Mouse (Mus musculus): ENCODE measurements around the gene Mxi1. TPM values are rescaled to one million over a fixed set of nuclear protein-coding genes. Genes with fewer than 3 reads are reported as not detected.

Mxi1 gene
- polyA plus RNA-seq, 1 experiment from 2014 or later: 59.3 TPM

DNA sequence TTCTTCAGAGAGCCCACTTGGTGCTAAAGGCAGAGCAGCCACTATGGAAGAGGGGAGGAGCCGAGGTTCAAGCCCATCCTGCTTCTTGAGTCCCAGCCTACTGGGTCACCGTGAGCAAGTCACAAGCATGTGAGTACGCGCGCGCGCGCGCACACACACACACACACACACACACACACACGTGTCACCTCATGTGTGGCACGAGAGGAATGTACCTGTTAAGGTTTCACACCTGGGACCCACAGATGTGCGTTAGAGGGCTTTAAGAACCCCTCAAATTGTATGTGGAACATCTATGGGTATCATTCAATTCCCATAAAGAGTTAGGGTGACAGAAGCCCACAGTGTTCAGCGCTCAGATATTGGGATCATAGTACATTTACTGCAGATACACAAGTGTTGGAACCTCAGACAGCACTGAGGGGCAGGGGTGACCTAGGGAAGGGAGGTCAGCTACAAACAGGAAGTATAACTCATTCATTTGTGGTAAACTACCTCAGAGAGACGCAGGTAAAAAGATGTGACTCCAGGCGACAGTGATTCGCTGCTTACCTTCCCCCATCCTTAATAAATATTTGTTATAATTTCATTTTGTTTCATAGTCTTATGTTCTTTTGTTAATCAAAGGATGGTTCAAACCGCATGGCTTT is 113.6 kb downstream of the Mxi1 start:
- ATAC-seq (ENCODE audit: low FRiP score, low TSS enrichment): no peak
- H3K9ac ChIP-seq (replicated peaks; ENCODE audit: low read length): no peak overlapping the region
- no peak for DNase-seq

DNA sequence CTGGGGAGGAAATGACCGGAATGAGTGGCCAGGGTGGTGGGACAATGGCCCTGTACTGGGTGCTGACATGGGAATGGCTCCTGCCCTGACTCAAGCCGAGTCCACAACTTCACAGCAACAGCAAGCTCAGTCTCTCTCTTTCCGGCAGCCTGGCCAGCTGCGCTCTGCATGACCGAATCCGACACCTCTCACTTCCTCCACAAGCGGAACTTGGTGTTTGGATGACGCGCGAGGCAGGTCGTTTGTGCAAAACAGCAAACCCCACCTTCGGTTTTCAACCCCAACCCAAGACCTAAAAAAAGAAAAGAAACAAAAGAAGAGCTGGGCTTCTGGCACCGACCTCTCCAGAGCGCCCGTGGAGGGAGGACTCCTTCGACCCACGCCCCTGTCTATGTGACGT is 114.3 kb downstream of the Mxi1 start:
- Histone ChIP-seq H3K4me3 (replicated peaks; ENCODE audit: low read depth, low read length) (no peak overlapping the region), H3K4me2 (ENCODE audit: low read length) (no peak overlapping the region), H3K36me3 (ENCODE audit: control insufficient read depth, insufficient read depth, low read length) (no peaks in the 10 kb centered on the region), H3K27ac (replicated peaks; ENCODE audit: low read depth, low read length) (no peak overlapping the region), H3K4me1 (ENCODE audit: control insufficient read depth, insufficient read depth, low read length) (0 out of 2 replicates have a peak, but pooled peaks cover 2% of the 10 kb centered on the region), H3K27me3 (ENCODE audit: control insufficient read depth, insufficient read depth, low read length) (no peaks in the 10 kb centered on the region), H3K9me3 (ENCODE audit: control insufficient read depth, low read length) (no peaks in the 10 kb centered on the region), H3K9ac (replicated peaks; ENCODE audit: low read length) (no peak overlapping the region)
- ATAC-seq (ENCODE audit: low FRiP score, low TSS enrichment) (no peak), DNase-seq (no peak)
- WGBS: 68% methylated on average over 18 of the region's 18 CpGs

More for the DNA sequence above, 113.6 kb downstream of the Mxi1 start:
- H3K4me3 ChIP-seq (replicated peaks; ENCODE audit: low read depth, low read length): no peak overlapping the region
- no peaks in the 10 kb centered on the region for H3K27me3 ChIP-seq (ENCODE audit: control insufficient read depth, insufficient read depth, low read length)
- WGBS: 65% methylated on average over 17 of the region's 17 CpGs
- 0 out of 2 replicates have a peak, but pooled peaks cover 2% of the 10 kb centered on the region for H3K4me1 ChIP-seq (ENCODE audit: control insufficient read depth, insufficient read depth, low read length)
- no peaks in the 10 kb centered on the region for H3K36me3 ChIP-seq (ENCODE audit: control insufficient read depth, insufficient read depth, low read length)
- H3K27ac ChIP-seq (replicated peaks; ENCODE audit: low read depth, low read length): no peak overlapping the region
- no peak overlapping the region for H3K4me2 ChIP-seq (ENCODE audit: low read length)
- H3K9me3 ChIP-seq (ENCODE audit: control insufficient read depth, low read length): no peaks in the 10 kb centered on the region

Other genes with a start within 250 kb of the Mxi1 start
- gene Add3, start 170.1 kb upstream of the Mxi1 start, polyA plus RNA-seq (2014; fragmentation: Nextera tagmentation; extraction: Ambion mirVana): 14.8 and 28.6 TPM in 2 replicates
- 4.4 TPM in 1 of 2 replicates, not detected in the other for gene Gm10197, start 61.2 kb downstream of the Mxi1 start, polyA plus RNA-seq (2014; fragmentation: Nextera tagmentation; extraction: Ambion mirVana)
- 37.2 and 42.0 TPM in 2 replicates for gene Smndc1, start 80.1 kb downstream of the Mxi1 start, polyA plus RNA-seq (2014; fragmentation: Nextera tagmentation; extraction: Ambion mirVana)
- gene Dusp5, start 218.6 kb downstream of the Mxi1 start, polyA plus RNA-seq (2014; fragmentation: Nextera tagmentation; extraction: Ambion mirVana): 3.1 and 4.6 TPM in 2 replicates